Mouse (Mus musculus): ENCODE measurements around the gene Acvr1b.

Gene Acvr1b

DNA sequence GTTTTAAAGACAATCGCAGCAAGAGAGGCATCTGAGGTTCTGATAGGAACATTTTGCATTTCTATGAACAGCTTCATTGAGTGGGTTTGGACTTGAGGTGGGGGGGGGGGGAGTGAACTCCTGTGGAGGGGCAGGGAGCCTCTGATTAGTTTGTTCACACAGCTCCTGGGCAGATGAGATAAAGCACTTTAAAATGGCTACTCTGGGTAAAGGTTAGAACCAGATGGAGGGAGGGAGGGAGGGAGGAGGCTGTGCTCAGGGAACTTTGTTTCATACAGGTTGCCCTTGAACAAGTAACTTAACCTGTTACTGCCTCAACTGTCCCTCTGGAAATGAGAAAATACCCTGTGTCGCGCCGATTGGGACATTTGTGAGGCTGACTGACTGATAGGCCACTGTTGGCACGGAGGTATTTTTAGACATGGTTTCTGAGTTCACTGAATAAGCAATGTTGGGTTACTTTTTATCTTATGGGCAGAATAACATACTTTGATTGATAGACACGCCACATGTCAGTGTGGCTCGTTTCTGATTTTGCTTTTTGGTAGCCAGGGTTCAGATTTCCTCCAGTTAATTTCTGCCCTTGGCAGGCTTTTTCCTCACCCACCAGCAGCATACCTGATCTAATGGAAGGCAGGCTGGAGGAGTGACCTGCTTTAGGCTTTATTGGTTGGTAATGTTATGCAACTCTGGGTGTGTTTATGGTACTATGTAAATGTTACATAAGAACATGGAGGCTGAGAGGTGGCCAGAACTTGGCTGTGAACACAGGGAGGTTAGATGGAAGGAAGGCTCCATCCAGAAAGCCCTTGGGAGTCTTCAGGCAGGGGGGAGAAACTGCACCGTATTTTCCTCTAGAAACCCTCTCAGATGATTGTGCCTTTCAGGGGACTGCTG, 3.2 kb downstream of the Acvr1b start:
- DNase-seq: peak in 1 of 2 experiments; percentile 42

DNA sequence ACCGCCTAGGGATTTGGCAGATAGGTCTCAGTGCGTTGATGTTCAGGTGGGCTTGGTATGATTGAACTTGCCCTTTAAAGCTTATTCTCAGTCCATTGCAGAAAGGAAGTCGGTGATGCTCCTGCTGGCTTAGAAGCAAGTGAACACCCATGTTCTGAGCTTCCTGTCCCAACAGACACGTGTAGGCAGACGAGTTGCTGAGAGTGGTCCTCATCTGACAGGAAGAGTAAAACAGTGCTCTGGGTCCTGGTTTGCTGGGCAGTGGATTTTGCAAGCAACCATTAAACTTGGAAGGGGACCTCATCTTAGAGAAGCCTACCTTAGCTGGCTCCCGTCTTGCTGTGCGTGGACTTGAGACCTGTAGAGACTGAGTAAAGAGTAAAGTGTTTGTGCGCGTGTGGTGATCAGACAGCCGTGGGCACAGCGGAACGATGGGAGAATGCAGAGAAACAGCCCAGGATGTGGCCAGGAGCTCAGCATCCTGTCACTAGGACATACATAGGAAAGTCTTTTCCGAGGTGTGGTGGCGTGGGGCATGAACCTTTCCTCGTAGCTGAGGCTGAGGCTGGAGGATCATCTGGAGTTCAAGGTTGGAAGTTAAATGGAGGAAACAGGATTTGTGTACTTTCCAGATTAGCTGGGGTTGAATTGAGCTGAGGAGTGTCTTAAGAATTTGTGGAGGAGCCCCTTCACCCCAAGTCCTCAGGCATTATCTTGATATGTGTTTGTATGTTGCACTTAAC, 6.7 kb downstream of the Acvr1b start:
- no peak for DNase-seq

DNA sequence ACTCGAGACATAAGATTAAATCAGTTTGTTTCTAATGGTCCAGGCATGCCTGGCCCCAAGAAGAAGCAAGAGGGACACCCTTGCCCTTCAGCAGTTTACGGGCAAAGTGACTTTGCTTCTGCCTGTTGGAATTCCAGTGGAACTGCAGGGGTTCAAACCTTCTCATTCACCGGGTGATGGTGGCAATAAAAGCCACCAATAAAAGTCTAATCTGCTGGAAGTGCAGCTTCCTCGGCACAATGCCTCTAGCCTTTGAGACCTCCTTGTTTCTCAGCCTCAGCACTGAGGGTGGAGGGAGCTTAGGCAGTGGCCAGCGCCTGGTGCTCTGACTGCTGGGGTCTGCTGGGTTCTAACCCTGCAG, 7.2 kb downstream of the Acvr1b start:
- no peak for DNase-seq

DNA sequence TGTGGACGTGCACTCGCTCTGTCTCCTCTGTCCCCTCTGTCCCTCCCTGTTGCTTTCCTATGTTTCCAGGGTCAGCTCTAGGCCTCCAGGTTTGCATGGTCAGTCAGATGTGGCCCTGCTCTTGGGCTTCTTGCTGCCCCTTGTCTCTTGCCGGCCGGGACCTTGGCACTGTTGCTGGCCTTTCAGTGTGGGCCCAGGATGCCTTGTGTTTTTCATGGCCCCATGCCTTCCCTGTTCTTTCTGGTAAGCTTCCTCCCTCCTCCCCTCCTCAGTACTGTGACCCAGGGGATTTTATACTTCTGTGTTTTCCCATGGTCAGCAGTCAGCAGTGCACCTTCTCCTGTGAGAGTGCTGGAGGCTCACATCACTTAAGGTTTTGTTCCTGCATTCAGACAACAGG, 7.6 kb downstream of the Acvr1b start:
- no peak for DNase-seq

DNA sequence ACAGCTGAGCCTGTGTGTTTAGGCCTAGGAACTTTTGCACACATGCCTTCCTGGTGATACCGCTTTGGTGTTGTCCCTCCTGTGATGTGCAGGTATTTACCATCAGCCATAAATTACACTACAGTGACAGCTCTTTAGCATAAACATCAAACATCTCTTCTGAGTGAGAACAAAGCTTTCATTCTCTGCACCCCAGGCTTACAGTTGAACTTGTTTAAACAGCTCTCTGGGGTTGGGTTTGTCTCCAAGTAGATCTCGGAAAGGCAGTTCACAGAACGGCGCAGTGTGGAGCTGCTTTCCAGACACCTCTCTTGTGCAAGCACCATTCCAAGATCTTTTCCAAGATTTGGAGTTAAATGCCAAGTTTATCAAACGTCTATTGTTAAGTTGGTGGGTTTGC, 8.8 kb downstream of the Acvr1b start:
- no peak for DNase-seq

DNA sequence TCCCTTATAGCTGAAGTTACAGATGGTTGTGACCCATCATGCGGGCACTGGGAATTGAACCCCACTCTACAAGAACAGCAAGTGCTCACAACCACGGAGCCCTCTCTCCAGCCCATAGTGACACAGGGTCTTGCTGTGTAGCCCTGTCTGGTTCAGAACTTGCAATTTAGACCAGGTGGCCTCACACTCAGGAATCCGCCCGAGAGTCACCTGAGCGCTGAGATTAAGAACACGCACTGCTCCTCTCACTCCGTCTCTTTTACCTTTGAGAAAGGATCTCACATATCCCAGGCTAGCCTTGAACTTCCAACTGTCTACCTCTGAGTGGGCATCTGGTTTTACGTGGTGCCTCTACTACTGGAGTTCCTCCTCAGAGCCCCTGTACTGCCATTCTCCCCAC, 10.4 kb downstream of the Acvr1b start:
- no peak for DNase-seq

DNA sequence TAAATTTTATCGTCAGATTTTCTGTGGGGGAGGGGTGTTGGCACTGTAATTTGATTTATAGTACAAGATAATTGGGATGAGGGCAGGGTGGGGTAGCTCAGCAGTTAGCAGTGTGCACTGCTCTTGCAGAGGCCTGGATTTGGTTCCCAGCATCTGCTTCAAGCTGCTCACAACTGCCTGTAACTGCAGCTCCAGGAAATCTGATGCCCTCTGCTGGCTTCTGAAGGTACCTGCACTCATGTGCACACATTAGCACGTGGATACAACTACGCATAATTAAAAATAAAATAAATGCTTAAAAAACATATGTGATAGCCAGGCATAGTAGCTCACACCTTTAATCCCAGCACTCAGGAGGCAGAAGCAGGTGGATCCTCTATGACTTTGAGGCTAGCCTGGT, 11.7 kb downstream of the Acvr1b start:
- no peak for DNase-seq

DNA sequence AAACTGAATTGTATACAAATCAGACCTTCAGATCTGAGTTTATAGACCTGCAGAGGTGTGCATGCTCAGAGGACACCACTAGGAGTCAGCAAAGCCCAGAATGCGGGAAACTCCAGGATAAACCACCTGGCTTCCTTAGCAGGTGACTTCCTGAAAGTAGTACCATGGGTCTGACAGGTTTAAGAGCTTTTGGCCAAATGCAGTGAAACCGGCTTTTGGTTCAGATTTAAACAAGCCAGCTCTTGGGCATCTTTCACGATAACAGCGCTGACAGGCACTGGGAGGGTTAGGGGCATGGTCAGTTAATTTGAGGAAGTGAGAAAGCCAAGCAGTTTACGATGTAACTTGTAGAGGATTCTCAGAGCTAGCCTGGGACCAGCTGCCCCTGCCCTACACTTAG, 14.0 kb downstream of the Acvr1b start:
- DNase-seq: no peak

DNA sequence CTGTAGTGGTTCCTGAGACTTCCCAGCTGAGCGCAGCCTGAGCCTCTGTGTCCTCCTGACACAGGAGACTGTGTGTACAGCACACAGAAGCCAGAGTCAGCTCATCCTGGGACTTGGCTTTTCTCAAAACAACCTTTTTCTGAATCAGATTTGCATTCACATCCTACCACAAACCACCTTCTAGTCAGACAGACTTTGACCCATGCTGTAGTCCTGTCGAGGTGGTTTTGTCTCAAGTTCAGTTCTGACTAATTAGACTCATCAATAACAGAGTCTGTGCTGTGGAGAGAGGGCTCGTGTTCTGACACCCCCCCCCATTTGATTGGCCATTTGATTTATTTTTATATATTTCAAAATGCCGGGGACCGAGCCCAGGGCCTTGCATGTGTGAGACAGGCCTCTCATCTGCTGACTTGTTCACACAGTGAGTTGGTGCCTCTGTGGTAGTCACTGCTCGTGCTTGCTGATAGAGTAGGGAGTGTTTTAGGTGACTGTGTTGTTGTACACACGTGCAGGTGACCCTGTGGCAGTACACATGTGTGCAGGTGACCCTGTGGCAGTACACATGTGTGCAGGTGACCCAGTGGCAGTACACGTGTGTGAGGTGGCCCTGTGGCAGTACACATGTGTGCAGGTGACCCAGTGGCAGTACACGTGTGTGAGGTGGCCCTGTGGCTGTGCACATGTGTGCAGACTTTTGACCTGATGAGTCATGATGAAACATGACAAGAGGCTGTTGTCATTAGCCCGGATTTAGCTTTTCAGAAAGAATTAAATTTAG, 16.3 kb downstream of the Acvr1b start:
- no peak for DNase-seq

DNA sequence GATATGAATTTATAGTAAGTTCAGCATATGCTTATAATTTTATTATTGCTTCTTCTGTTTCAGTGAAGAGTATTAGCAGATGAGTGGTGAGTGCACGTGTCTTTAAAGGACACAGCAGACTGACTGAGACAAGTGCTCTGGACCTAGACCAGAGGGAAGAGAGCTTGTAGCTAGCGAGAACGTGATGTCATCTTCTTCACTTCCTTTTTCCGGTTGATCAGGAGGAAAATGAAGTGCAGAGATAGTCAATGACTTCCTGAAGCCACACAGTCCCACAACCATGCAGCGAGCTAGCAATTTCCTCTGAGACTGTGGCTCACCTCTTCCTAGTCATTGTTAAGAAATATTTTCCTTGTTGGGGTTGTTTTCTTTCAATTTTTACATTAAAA, 16.9 kb downstream of the Acvr1b start:
- DNase-seq: no peak

DNA sequence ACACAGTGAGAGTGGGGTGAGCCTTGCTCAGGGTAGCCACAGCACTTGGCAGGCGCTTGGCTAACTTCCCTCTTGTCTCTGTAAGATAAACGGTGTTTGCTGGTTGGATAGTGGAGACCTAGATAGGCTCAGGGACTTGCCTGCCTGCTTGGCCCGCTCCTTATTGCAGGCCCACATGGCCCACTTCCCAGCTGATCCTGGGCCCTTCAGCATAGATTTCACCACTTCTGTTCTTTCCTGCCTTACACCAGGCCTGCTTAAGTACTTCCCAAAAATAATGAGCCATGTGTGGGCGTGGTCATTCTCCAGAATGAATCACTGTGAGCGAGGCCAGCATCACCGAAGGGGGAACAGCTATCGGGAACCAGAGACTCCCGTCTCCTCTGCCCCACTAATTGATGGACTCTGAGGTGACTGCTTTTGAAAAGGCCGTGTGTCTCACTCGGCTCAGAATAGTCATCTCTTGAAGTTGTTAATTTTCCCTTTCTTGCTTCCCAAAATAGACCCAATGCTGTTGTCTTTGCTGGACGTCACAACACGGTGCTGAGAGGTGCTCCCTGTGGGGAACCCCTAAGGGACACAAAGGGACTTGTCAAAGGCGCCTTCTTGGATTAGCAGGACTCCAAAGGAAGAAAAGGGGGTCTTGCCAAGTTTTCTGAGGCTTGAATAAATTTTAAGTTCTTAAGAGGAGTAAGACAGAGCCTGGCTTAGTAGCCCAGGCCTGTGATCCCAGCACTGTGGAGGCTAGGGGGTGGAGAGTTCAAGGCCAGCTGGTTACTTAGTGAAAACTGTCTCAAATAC, 17.8 kb downstream of the Acvr1b start:
- no peak for DNase-seq

DNA sequence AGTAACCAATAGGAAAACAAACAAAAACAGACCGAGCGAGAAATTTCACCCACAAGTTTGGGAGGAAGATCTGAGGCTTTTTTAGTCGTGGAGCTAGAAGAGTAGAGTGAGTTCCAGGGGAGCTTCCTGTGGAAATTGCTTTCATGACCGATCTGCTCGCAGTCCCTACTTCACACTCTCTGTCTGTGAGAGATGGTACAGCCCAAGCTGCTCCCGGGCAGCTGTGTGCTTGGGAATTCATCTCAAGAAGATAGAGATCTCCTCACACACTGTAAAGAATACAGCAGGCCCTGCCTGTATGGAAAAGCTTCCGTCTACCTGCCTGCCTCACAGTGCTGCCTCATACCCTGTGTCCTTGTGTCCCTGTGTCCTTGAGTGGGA, 18.4 kb downstream of the Acvr1b start:
- no peak for DNase-seq

DNA sequence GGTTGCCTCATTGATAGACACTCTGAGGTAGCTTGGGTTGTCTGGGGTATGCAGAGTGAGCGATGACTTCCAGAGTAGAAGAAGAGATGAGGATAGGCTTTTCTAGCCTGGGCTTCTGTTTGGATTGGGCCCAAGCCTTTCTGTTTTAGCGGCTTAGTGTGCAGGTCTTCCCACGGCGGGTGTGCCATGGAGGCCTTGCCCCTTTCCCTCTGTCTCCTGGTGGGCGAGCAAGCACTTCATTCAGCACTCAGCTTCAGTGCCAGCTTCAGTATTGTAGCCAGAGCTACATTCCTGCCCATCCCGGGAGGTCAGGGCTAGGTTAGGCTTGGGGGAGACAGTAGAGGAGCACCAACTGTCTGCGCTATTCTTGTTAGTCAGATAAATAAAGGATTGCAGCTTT, 18.8 kb downstream of the Acvr1b start:
- no peak for DNase-seq

DNA sequence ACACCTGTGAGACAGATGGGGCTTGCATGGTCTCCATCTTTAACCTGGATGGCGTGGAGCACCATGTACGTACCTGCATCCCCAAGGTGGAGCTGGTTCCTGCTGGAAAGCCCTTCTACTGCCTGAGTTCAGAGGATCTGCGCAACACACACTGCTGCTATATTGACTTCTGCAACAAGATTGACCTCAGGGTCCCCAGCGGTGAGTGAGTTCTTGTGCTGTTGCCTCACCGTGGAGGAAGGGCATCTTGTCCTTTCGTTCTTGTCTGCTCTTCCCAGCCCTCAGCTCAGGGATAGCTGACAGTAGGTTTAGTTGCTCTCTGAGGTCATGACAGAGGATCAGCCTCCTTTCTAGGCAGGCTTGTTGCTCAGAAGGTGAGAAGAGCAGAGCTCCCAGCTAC, 20.1 kb downstream of the Acvr1b start:
- no peak for DNase-seq

DNA sequence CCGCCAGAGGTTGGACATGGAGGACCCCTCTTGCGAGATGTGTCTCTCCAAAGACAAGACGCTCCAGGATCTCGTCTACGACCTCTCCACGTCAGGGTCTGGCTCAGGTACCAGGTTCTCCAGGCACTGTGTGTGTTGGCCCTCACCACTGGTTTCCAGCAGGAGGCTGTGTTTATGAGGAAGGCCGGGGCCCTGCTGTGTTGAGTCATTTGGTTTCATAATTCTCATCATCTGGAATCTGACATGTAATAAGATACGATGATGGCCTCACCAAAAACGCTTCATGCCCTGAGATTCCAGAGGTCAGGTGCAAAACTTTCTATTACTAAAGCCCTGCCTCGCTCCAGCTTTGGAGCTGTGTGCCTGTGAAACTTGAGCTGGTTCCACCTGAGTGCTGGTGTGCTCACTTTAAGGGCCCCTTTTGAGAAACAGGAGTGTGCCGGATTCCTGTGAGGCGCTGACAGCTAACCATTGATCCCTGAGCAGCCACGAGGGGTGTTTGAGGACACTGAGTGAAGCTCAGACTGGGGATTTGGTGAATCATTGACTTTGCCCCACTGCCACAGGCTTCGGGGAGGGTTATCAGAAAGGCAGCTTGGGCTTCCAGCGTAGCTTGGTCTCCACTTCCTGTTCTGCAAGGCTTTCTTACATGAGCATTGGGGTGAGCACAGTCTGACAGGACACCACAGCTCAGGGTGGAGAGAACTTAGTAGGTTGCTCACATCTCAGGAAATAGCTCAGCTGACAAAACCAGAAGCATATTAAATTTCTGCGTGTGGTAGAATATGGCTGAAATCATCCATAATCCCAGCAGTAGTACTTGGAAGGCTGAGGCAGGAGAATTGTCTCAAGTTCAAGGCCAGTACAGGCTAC, 21.3 kb downstream of the Acvr1b start:
- DNase-seq: no peak

DNA sequence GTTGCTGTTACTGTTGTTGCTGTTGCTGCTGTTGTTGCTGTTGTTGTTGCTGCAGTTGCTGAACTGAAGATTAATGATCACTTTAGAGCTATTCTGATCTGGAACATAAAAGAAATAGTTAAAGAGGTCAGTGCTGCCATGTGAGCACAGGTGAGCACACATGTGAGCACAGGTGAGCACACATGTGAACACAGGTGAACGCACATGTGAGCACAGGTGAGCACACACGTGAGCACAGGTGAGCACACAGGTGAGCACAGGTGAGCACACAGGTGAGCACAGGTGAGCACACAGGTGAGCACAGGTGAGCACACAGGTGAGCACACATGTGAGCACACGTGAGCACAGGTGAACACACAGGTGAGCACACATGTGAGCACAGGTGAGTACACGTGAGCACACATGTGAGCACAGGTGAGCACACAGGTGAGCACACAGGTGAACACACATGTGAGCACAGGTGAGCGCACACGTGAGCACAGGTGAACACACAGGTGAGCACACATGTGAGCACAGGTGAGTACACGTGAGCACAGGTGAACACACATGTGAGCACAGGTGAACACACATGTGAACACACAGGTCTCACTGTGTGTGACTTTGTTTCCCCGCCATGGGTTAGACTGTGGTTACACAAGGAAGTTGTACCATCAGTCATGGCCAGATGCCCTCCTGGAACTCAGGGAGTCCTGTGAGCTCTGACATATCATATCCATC, 22.4 kb downstream of the Acvr1b start:
- DNase-seq: no peak

DNA sequence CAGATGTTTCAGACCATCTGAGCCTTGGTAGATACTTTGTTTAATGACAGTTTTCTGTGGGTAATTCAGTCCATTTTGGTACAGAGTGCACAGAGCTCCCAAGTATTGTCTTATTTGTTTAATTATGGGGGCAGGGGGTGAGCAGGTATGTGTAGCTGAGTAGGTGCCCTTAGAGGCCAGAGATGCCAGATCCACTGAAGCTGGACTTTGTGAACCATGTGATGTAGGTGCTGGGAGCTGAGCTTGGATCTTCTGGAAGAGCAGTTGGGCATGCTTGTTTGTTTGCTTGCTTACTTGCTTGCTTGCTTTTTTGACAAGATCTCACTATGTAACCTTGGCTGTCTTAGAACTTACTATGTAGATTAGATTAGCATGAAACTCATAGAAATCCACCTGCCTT, 23.1 kb downstream of the Acvr1b start:
- no peak for DNase-seq

DNA sequence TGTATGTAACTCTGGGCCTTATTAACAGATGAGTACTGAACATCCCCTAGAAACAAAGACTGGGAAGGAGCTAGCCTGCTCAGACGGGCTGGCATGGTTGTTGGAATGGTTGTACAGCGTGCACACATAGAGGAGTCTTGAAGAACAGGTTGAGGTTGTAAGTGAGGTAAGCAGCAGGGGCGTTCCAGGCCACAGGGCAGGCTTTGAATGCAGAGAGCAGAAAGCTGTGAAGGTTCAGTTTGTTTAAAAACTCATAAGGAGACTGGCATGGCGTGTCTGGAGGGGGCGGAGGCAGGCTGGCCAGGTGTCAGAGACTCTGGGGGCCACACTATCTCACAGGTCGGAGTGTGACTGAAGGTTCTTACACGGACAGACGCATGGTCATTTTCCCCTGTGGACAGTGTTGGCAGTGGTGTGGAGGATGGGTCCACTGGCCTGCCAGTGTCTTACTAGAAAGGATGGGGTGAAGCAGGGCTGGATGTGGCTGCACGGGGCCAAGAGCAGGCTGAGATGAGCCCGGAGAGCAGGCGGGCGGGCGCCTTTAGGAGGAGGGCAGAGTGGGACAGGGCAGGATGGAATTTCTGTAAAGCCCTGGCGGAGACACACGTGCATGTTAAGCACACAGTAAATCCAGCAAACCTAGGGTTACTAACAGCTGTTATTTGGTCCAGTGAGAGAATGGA, 23.8 kb downstream of the Acvr1b start:
- DNase-seq: no peak

DNA sequence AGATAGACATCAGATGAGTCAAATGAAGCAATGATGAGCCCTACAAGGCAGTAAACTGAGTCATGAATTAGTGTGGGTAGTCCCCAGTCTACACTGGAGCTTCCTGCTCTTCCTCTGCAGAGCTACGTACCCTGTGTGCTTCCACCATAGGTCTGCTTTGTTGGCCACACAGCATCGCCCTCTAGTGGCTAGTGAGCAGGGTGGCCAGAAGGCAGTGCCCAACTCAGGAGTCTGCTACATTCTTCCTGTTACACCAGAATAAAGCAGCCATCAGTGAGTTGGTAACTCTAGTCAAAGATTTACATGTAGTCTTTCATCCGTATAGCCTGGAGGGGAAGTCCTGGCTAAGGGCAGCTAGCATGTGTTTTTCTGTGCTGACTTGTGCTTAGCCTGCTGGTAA, 24.4 kb downstream of the Acvr1b start:
- peak; percentile 70 to 74 for DNase-seq

DNA sequence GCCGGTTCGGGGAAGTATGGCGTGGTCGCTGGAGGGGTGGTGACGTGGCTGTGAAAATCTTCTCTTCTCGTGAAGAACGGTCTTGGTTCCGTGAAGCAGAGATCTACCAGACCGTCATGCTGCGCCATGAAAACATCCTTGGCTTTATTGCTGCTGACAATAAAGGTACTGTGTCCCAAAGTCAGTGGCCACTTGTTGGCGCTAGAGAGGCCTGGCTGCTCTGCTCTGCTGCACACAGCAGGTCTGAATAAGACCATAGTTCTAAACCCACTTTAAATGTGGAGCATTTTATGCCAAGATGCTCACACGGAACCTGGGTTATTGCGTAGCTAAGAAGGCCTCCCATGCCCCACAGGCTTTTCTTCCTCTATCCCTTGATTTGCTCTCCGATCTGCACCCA, 25.0 kb downstream of the Acvr1b start:
- DNase-seq: no peak

All from cerebellum, adult 18-20 months (tissue).